In genomic region chr7:139398530-139399021, GRCm38 (mm10) we compare ENCODE assay signal across 12 mouse cellular contexts. TPM values are rescaled to one million over a fixed set of nuclear protein-coding genes. Genes with fewer than 3 reads are reported as not detected.
DNase-seq lines count a peak whose midpoint lies in the region; ATAC-seq and TF ChIP-seq lines count a peak whose summit lies in the region.
"Had no signal": no experiment of that assay in that cellular context is flagged by ENCODE, and none has a peak within 500 bp of the region (broad histone marks: within the 10 kb centered on the region; RNA-seq: fewer than 3 reads in every experiment).

No protein-coding gene starts in this region.

- TF ChIP-seq POLR2A in ES-Bruce4 (IDR thresholded peaks at IDR 0.05; ENCODE audit: insufficient read depth, low read length), result no peak

- TF ChIP-seq CTCF in hindbrain, postnatal 0 days (IDR thresholded peaks at IDR 0.05; ENCODE audit: low read depth), result no peak
- TF ChIP-seq CTCF in ES-Bruce4 (IDR thresholded peaks at IDR 0.05; ENCODE audit: low read depth, low read length), result no peak
- no peak for TF ChIP-seq CTCF in kidney, postnatal 0 days (IDR thresholded peaks at IDR 0.05; ENCODE audit: low read depth)
- no peak for TF ChIP-seq CTCF in lung, postnatal 0 days (IDR thresholded peaks at IDR 0.05)

- no peaks in the 10 kb centered on the region for H3K9me3 ChIP-seq in hindbrain, postnatal 0 days (ENCODE audit: low read length)
- no peaks in the 10 kb centered on the region for H3K9me3 ChIP-seq in hindbrain, embryonic 13.5 days
- no peaks in the 10 kb centered on the region for H3K9me3 ChIP-seq in ES-Bruce4 (replicated peaks; ENCODE audit: control insufficient read depth, insufficient read depth, low read length, poor library complexity, severe bottlenecking)
- H3K9me3 ChIP-seq in kidney, postnatal 0 days (replicated peaks; ENCODE audit: low read length), result no peaks in the 10 kb centered on the region
- H3K9me3 ChIP-seq in lung, postnatal 0 days (ENCODE audit: low read length), result no peaks in the 10 kb centered on the region
- H3K9me3 ChIP-seq in hindbrain, embryonic 12.5 days (replicated peaks), result no peaks in the 10 kb centered on the region
- H3K9me3 ChIP-seq: neural tube, embryonic 15.5 days had no signal

- intact Hi-C loops in gastrocnemius, postnatal 14 days (cut with DNase I; ENCODE audit: low total_unique reads), result no loop called here

- no peak overlapping the region for H3K27ac ChIP-seq in hindbrain, postnatal 0 days
- no peak overlapping the region for H3K27ac ChIP-seq in hindbrain, embryonic 13.5 days
- no peak overlapping the region for H3K27ac ChIP-seq in ES-Bruce4 (ENCODE audit: insufficient read depth, low read length)
- H3K27ac ChIP-seq in kidney, postnatal 0 days, result no peak overlapping the region
- H3K27ac ChIP-seq in lung, postnatal 0 days (ENCODE audit: low read length), result no peak overlapping the region; the same call in 1 of the 2 replicates
- no peak overlapping the region for H3K27ac ChIP-seq in hindbrain, embryonic 12.5 days
- H3K27ac ChIP-seq: heart, adult 2 months; left cerebral cortex, adult 2 months; neural tube, embryonic 15.5 days had no signal

- H3K4me3 ChIP-seq in hindbrain, postnatal 0 days (ENCODE audit: low read length), result no peak overlapping the region
- H3K4me3 ChIP-seq in hindbrain, embryonic 13.5 days, result no peak overlapping the region
- H3K4me3 ChIP-seq in ES-Bruce4 (ENCODE audit: low read depth, low read length), result no peak overlapping the region
- H3K4me3 ChIP-seq in kidney, postnatal 0 days (replicated peaks; ENCODE audit: low read depth, low read length), result no peak overlapping the region
- no peak overlapping the region for H3K4me3 ChIP-seq in lung, postnatal 0 days (ENCODE audit: low read depth, low read length)
- no peak overlapping the region for H3K4me3 ChIP-seq in hindbrain, embryonic 12.5 days
- H3K4me3 ChIP-seq: heart, adult 2 months; left cerebral cortex, adult 2 months; neural tube, embryonic 15.5 days had no signal

- H3K27me3 ChIP-seq in hindbrain, postnatal 0 days (ENCODE audit: insufficient read depth, low read length), result no peaks in the 10 kb centered on the region
- H3K27me3 ChIP-seq in hindbrain, embryonic 13.5 days, result no peaks in the 10 kb centered on the region
- H3K27me3 ChIP-seq in ES-Bruce4 (ENCODE audit: control insufficient read depth, insufficient read depth, low read length, poor library complexity, severe bottlenecking), result no peaks in the 10 kb centered on the region
- H3K27me3 ChIP-seq in kidney, postnatal 0 days (ENCODE audit: insufficient read depth, low read length), result no peaks in the 10 kb centered on the region
- no peaks in the 10 kb centered on the region for H3K27me3 ChIP-seq in lung, postnatal 0 days (replicated peaks; ENCODE audit: insufficient read depth, low read length)
- no peaks in the 10 kb centered on the region for H3K27me3 ChIP-seq in hindbrain, embryonic 12.5 days
- H3K27me3 ChIP-seq: neural tube, embryonic 15.5 days had no signal

- no peaks in the 10 kb centered on the region for H3K36me3 ChIP-seq in hindbrain, postnatal 0 days (ENCODE audit: insufficient read depth, low read length)
- no peaks in the 10 kb centered on the region for H3K36me3 ChIP-seq in hindbrain, embryonic 13.5 days
- no peaks in the 10 kb centered on the region for H3K36me3 ChIP-seq in ES-Bruce4 (ENCODE audit: control insufficient read depth, insufficient read depth, low read length, poor library complexity, severe bottlenecking)
- H3K36me3 ChIP-seq in kidney, postnatal 0 days (ENCODE audit: insufficient read depth, low read length), result no peaks in the 10 kb centered on the region
- no peaks in the 10 kb centered on the region for H3K36me3 ChIP-seq in lung, postnatal 0 days (ENCODE audit: insufficient read depth, low read length)
- no peaks in the 10 kb centered on the region for H3K36me3 ChIP-seq in hindbrain, embryonic 12.5 days
- H3K36me3 ChIP-seq: neural tube, embryonic 15.5 days had no signal

- WGBS in hindbrain, postnatal 0 days, result 68% methylated on average over 6 of the region's 6 CpGs
- 78% methylated on average over 6 of the region's 6 CpGs for WGBS in hindbrain, embryonic 13.5 days
- 50% methylated on average over 6 of the region's 6 CpGs for WGBS in kidney, postnatal 0 days
- WGBS in lung, postnatal 0 days, result 50% methylated on average over 6 of the region's 6 CpGs
- WGBS in hindbrain, embryonic 12.5 days, result 82% methylated on average over 6 of the region's 6 CpGs

- TF ChIP-seq EP300 in ES-Bruce4 (IDR thresholded peaks at IDR 0.05; ENCODE audit: insufficient read depth, low read depth, low read length), result peak; percentile 29; the same call in 1 of the 2 replicates
- peak; percentile 31; the same call in 1 of the 2 replicates for TF ChIP-seq EP300 in lung, postnatal 0 days (IDR thresholded peaks at IDR 0.05)

- no peak overlapping the region for H3K4me2 ChIP-seq in hindbrain, postnatal 0 days (ENCODE audit: low read depth, low read length)
- no peak overlapping the region for H3K4me2 ChIP-seq in hindbrain, embryonic 13.5 days
- no peak overlapping the region for H3K4me2 ChIP-seq in kidney, postnatal 0 days (ENCODE audit: low read length)
- no peak overlapping the region for H3K4me2 ChIP-seq in lung, postnatal 0 days (replicated peaks; ENCODE audit: low read depth, low read length)
- H3K4me2 ChIP-seq in hindbrain, embryonic 12.5 days (replicated peaks), result no peak overlapping the region
- H3K4me2 ChIP-seq: neural tube, embryonic 15.5 days had no signal

- no peak overlapping the region for H3K9ac ChIP-seq in hindbrain, postnatal 0 days (replicated peaks; ENCODE audit: low read length)
- H3K9ac ChIP-seq in hindbrain, embryonic 13.5 days, result no peak overlapping the region
- H3K9ac ChIP-seq in ES-Bruce4 (ENCODE audit: low read depth, poor library complexity, severe bottlenecking), result no peak overlapping the region
- H3K9ac ChIP-seq in kidney, postnatal 0 days (ENCODE audit: low read depth, low read length), result no peak overlapping the region
- no peak overlapping the region for H3K9ac ChIP-seq in lung, postnatal 0 days (replicated peaks; ENCODE audit: low read depth)
- H3K9ac ChIP-seq in hindbrain, embryonic 12.5 days, result no peak overlapping the region
- H3K9ac ChIP-seq: neural tube, embryonic 15.5 days had no signal

- peaks cover 19% of the 10 kb centered on the region for H3K4me1 ChIP-seq in hindbrain, postnatal 0 days (ENCODE audit: insufficient read depth, low read length)
- H3K4me1 ChIP-seq in hindbrain, embryonic 13.5 days (replicated peaks), result peaks cover 27% of the 10 kb centered on the region
- peaks cover 4% of the 10 kb centered on the region for H3K4me1 ChIP-seq in ES-Bruce4 (ENCODE audit: control insufficient read depth, insufficient read depth, low read length)
- 0 out of 2 replicates have a peak, but pooled peaks cover 7% of the 10 kb centered on the region for H3K4me1 ChIP-seq in kidney, postnatal 0 days (replicated peaks; ENCODE audit: insufficient read depth, low read length)
- H3K4me1 ChIP-seq in lung, postnatal 0 days (ENCODE audit: insufficient read depth, low read depth, low read length), result peaks cover 53% of the 10 kb centered on the region
- H3K4me1 ChIP-seq in hindbrain, embryonic 12.5 days, result peaks cover 14% of the 10 kb centered on the region

- 0 out of 2 replicates have a peak, but pooled peaks have one; percentile 16 for ATAC-seq in hindbrain, postnatal 0 days
- no peak for ATAC-seq in hindbrain, embryonic 13.5 days (ENCODE audit: low FRiP score)
- ATAC-seq in kidney, postnatal 0 days (replicated peaks; ENCODE audit: low FRiP score, low read depth), result peak; percentile 33
- peak; percentile 71 for ATAC-seq in lung, postnatal 0 days
- ATAC-seq in hindbrain, embryonic 12.5 days (ENCODE audit: low FRiP score), result no peak
- ATAC-seq: forebrain, embryonic 16.5 days had no signal

- no peak for DNase-seq in hindbrain, postnatal 0 days (ENCODE audit: low spot score)
- DNase-seq in kidney, postnatal 0 days (ENCODE audit: low spot score), result no peak
- DNase-seq in lung, postnatal 0 days (ENCODE audit: low spot score), result peak; percentile 73
- no peak for DNase-seq in gastrocnemius, postnatal 14 days
- no peak for DNase-seq in gastrocnemius, postnatal 10 days
- DNase-seq: heart, adult 2 months had no signal

RNA-seq across cellular contexts. Expression of gene Inpp5a, which starts 9.7 kb away (rescaled TPM):
- 16.6 and 17.5 TPM in 2 replicates for total RNA-seq in hindbrain, postnatal 0 days (2014; rRNA removed)
- 23.6 and 25.3 TPM in 2 replicates for polyA plus RNA-seq in hindbrain, postnatal 0 days (2015; fragmentation: Nextera tagmentation; extraction: Ambion mirVana)
- polyA plus RNA-seq in hindbrain, embryonic 13.5 days (2015; fragmentation: Nextera tagmentation; extraction: Ambion mirVana), result 15.9 and 16.4 TPM in 2 replicates
- 37.6 and 43.9 TPM in 2 replicates for polyA plus RNA-seq in ES-Bruce4 (2011; ENCODE audit: insufficient read depth, insufficient read length, low read depth, missing spikeins)
- 21.0 and 24.3 TPM in 2 replicates for polyA plus RNA-seq in kidney, postnatal 0 days (2015; fragmentation: Nextera tagmentation; extraction: Ambion mirVana)
- 41.3 and 44.8 TPM in 2 replicates for polyA plus RNA-seq in lung, postnatal 0 days (2015; fragmentation: Nextera tagmentation; extraction: Ambion mirVana)
- 10 to 100 TPM; 36.5 to 39.8 TPM for total RNA-seq in gastrocnemius, postnatal 14 days (2021)
- 10 to 100 TPM; 52.5 to 53.3 TPM for total RNA-seq in gastrocnemius, postnatal 10 days (2021)
- polyA plus RNA-seq in hindbrain, embryonic 12.5 days (2016; fragmentation: Nextera tagmentation; extraction: Ambion mirVana), result 26.1 and 26.4 TPM in 2 replicates

Comparison
In these comparisons a context has a peak if more than half of its experiments do, and no peak if none do; other contexts are left out.
1. ATAC-seq: peak in hindbrain, postnatal 0 days (single experiment), kidney, postnatal 0 days (single experiment) and lung, postnatal 0 days (single experiment); none in hindbrain, embryonic 13.5 days (single experiment) and hindbrain, embryonic 12.5 days (single experiment).